Mouse (Mus musculus): ENCODE data around the gene Scd3. TPM values are rescaled to one million over a fixed set of nuclear protein-coding genes. Genes with fewer than 3 reads are reported as not detected.
"Not testable (repeated sequence)": the region's sequence is repeated elsewhere in the genome, so short reads cannot be mapped to it uniquely, and the experiment has no call there.

Gene Scd3
- polyA plus RNA-seq, 1 experiment from 2014 or later: 0.50 TPM

- TF ChIP-seq CTCF (IDR thresholded peaks at IDR 0.05) (peak; percentile 71), EP300 (IDR thresholded peaks at IDR 0.05) (peak; percentile 47)
- WGBS: under 1% methylated on average over 5 of the region's 5 CpGs
- peak; percentile 95 for DNase-seq (ENCODE audit: low spot score)
- ATAC-seq: no peak
- Histone ChIP-seq H3K4me2 (replicated peaks; ENCODE audit: low read depth, low read length) (peak overlapping the region; percentile 64), H3K9me3 (ENCODE audit: low read length) (no peaks in the 10 kb centered on the region), H3K4me3 (ENCODE audit: low read depth, low read length) (0 out of 2 replicates have a peak overlapping the region, but pooled peaks have one; percentile 1), H3K4me1 (ENCODE audit: insufficient read depth, low read depth, low read length) (peaks cover 10% of the 10 kb centered on the region; the same call in 1 of the 2 replicates), H3K9ac (replicated peaks; ENCODE audit: low read depth) (no peak overlapping the region), H3K27ac (ENCODE audit: low read length) (0 out of 2 replicates have a peak overlapping the region, but pooled peaks have one; percentile 66), H3K27me3 (replicated peaks; ENCODE audit: insufficient read depth, low read length) (no peaks in the 10 kb centered on the region), H3K36me3 (ENCODE audit: insufficient read depth, low read length) (no peaks in the 10 kb centered on the region)
Observed at GRCm38 (mm10) chr19:44245761-44246171, 42.7 kb downstream of the Scd3 start.

- TF ChIP-seq EP300 (IDR thresholded peaks at IDR 0.05) (no peak; the same call in 1 of the 2 replicates), CTCF (IDR thresholded peaks at IDR 0.05) (no peak)
- WGBS: 31% methylated on average over 11 of the region's 11 CpGs
- no peak for ATAC-seq
- peak overlapping the region; percentile 66 for H3K27ac ChIP-seq (ENCODE audit: low read length)
- peak; percentile 64 for DNase-seq (ENCODE audit: low spot score)
- H3K4me3 ChIP-seq (ENCODE audit: low read depth, low read length): peak overlapping the region; percentile 1; the same call in 1 of the 2 replicates
- H3K9me3 ChIP-seq (ENCODE audit: low read length): no peaks in the 10 kb centered on the region
- H3K27me3 ChIP-seq (replicated peaks; ENCODE audit: insufficient read depth, low read length): no peaks in the 10 kb centered on the region
- peaks cover 10% of the 10 kb centered on the region; the same call in 1 of the 2 replicates for H3K4me1 ChIP-seq (ENCODE audit: insufficient read depth, low read depth, low read length)
- no peak overlapping the region for H3K9ac ChIP-seq (replicated peaks; ENCODE audit: low read depth)
- H3K4me2 ChIP-seq (replicated peaks; ENCODE audit: low read depth, low read length): peak overlapping the region; percentile 64
- no peaks in the 10 kb centered on the region for H3K36me3 ChIP-seq (ENCODE audit: insufficient read depth, low read length)
Observed at GRCm38 (mm10) chr19:44246341-44246911, 43.4 kb downstream of the Scd3 start.

- DNase-seq (ENCODE audit: low spot score): peak; percentile 12
Observed at GRCm38 (mm10) chr19:44247281-44248080, 44.4 kb downstream of the Scd3 start.

GRCm38 (mm10) chr19:44248081-44248853 is 45.2 kb downstream of the Scd3 start:
- TF ChIP-seq EP300 (IDR thresholded peaks at IDR 0.05): 0 out of 2 replicates have a peak, but pooled peaks have one; percentile 10
- TF ChIP-seq CTCF (IDR thresholded peaks at IDR 0.05): no peak
- 1% methylated on average over 30 of the region's 36 CpGs for WGBS
- peaks cover 10% of the 10 kb centered on the region; the same call in 1 of the 2 replicates for H3K4me1 ChIP-seq (ENCODE audit: insufficient read depth, low read depth, low read length)
- no peaks in the 10 kb centered on the region for H3K9me3 ChIP-seq (ENCODE audit: low read length)
- DNase-seq (ENCODE audit: low spot score) (peak; percentile 100), ATAC-seq (peak; percentile 97)
- peak overlapping the region; percentile 30 for H3K4me3 ChIP-seq (ENCODE audit: low read depth, low read length)
- H3K27ac ChIP-seq (ENCODE audit: low read length): peak overlapping the region; percentile 92
- 0 out of 2 replicates have a peak overlapping the region, but pooled peaks have one; percentile 32 for H3K9ac ChIP-seq (replicated peaks; ENCODE audit: low read depth)
- H3K27me3 ChIP-seq (replicated peaks; ENCODE audit: insufficient read depth, low read length): no peaks in the 10 kb centered on the region
- H3K4me2 ChIP-seq (replicated peaks; ENCODE audit: low read depth, low read length): peak overlapping the region; percentile 64
- no peaks in the 10 kb centered on the region for H3K36me3 ChIP-seq (ENCODE audit: insufficient read depth, low read length)

More at GRCm38 (mm10) chr19:44247281-44248080, 44.4 kb downstream of the Scd3 start:
- Histone ChIP-seq H3K36me3 (ENCODE audit: insufficient read depth, low read length) (no peaks in the 10 kb centered on the region), H3K4me3 (ENCODE audit: low read depth, low read length) (peak overlapping the region; percentile 30), H3K9ac (replicated peaks; ENCODE audit: low read depth) (peak overlapping the region; percentile 32; the same call in 1 of the 2 replicates), H3K4me1 (ENCODE audit: insufficient read depth, low read depth, low read length) (peaks cover 10% of the 10 kb centered on the region; the same call in 1 of the 2 replicates), H3K27ac (ENCODE audit: low read length) (peak overlapping the region; percentile 92), H3K27me3 (replicated peaks; ENCODE audit: insufficient read depth, low read length) (no peaks in the 10 kb centered on the region), H3K4me2 (replicated peaks; ENCODE audit: low read depth, low read length) (peak overlapping the region; percentile 64), H3K9me3 (ENCODE audit: low read length) (no peaks in the 10 kb centered on the region)
- peak; percentile 11 for ATAC-seq
- TF ChIP-seq EP300 (IDR thresholded peaks at IDR 0.05): no peak; the same call in 1 of the 2 replicates
- TF ChIP-seq CTCF (IDR thresholded peaks at IDR 0.05): no peak
- 4% methylated on average over 25 of the region's 25 CpGs for WGBS

GRCm38 (mm10) chr19:44248854-44249351 is 45.8 kb downstream of the Scd3 start:
- H3K27ac ChIP-seq (ENCODE audit: low read length): peak overlapping the region; percentile 87
- H3K4me2 ChIP-seq (replicated peaks; ENCODE audit: low read depth, low read length): peak overlapping the region; percentile 64
- DNase-seq (ENCODE audit: low spot score): no peak
- no peaks in the 10 kb centered on the region for H3K27me3 ChIP-seq (replicated peaks; ENCODE audit: insufficient read depth, low read length)
- no peaks in the 10 kb centered on the region for H3K36me3 ChIP-seq (ENCODE audit: insufficient read depth, low read length)
- 43% methylated on average over 11 of the region's 11 CpGs for WGBS
- TF ChIP-seq CTCF (IDR thresholded peaks at IDR 0.05) (no peak), EP300 (IDR thresholded peaks at IDR 0.05) (no peak)
- no peaks in the 10 kb centered on the region for H3K9me3 ChIP-seq (ENCODE audit: low read length)
- H3K9ac ChIP-seq (replicated peaks; ENCODE audit: low read depth): no peak overlapping the region
- H3K4me1 ChIP-seq (ENCODE audit: insufficient read depth, low read depth, low read length): peaks cover 10% of the 10 kb centered on the region; the same call in 1 of the 2 replicates
- no peak overlapping the region; the same call in 1 of the 2 replicates for H3K4me3 ChIP-seq (ENCODE audit: low read depth, low read length)
- ATAC-seq: no peak; the same call in 1 of the 2 replicates

- H3K4me2 ChIP-seq (replicated peaks; ENCODE audit: low read depth, low read length); H3K36me3 ChIP-seq (ENCODE audit: insufficient read depth, low read length); H3K9ac ChIP-seq (replicated peaks; ENCODE audit: low read depth); H3K4me3 ChIP-seq (ENCODE audit: low read depth, low read length); H3K27me3 ChIP-seq (replicated peaks; ENCODE audit: insufficient read depth, low read length); H3K9me3 ChIP-seq (ENCODE audit: low read length); H3K4me1 ChIP-seq (ENCODE audit: insufficient read depth, low read depth, low read length); ATAC-seq; H3K27ac ChIP-seq (ENCODE audit: low read length); DNase-seq (ENCODE audit: low spot score): not testable (repeated sequence)
- 89% methylated on average over 6 of the region's 6 CpGs for WGBS
Observed at GRCm38 (mm10) chr19:44251138-44251537, 48.1 kb downstream of the Scd3 start.
